Mouse (Mus musculus) myocyte (in vitro differentiated cells): Measurements from ENCODE around the gene Mrpl33.

Experiments used
- CEBPB ChIP-seq: IDR thresholded peaks from 2 replicates; pipeline ENCODE4 v1.6.1; 2011; ENCODE audit warnings: mild to moderate bottlenecking, moderate library complexity; ENCODE audit not compliant: poor library complexity, insufficient read depth, severe bottlenecking
- MAX ChIP-seq: IDR thresholded peaks from one replicate; pipeline ENCODE4 v1.6.1; 2011; ENCODE audit warnings: low read depth, mild to moderate bottlenecking, control low read depth
- MYOD1 ChIP-seq, 3 experiments: IDR thresholded peaks; one replicate each; pipeline ENCODE4 v1.6.1; 2011; ENCODE audit warnings: control low read depth in 2 of 3, low read depth in 2 of 3, mild to moderate bottlenecking in 2 of 3, moderate library complexity in 1 of 3; ENCODE audit not compliant: insufficient read length in 2 of 3, control insufficient read depth in 1 of 3
- POLR2A ChIP-seq: IDR thresholded peaks from one replicate; pipeline ENCODE4 v1.6.1; 2011; ENCODE audit warnings: low read depth, mild to moderate bottlenecking, control low read depth, moderate library complexity; ENCODE audit not compliant: insufficient read length
- TCF3 ChIP-seq: IDR thresholded peaks from one replicate; pipeline ENCODE4 v1.6.1; 2011; ENCODE audit warnings: low read depth, control low read depth; ENCODE audit not compliant: insufficient read length
- USF1 ChIP-seq: IDR thresholded peaks from one replicate; pipeline ENCODE4 v1.6.1; 2011; ENCODE audit warnings: low read depth, mild to moderate bottlenecking, control low read depth, moderate library complexity

- no peak for TF ChIP-seq USF1
- no peak for TF ChIP-seq POLR2A
- peak in 2 of 3 experiments; percentile 40 to 82 for TF ChIP-seq MYOD1 (IDR thresholded peaks at IDR 0.05; ENCODE audit: control insufficient read depth in 1 of 3, insufficient read length in 2 of 3, low read depth in 2 of 3)
- TF ChIP-seq TCF3 = no peak
- TF ChIP-seq MAX = no peak
- TF ChIP-seq CEBPB = no peak
These were observed 108.2 kb downstream of the Mrpl33 start for GRCm38 (mm10) chr5:31704971-31705370.
